Mouse (Mus musculus) G1E (cell line): ENCODE measurements around the gene Atf3.

ENCODE experiments used
- CTCF ChIP-seq: IDR thresholded peaks from 2 replicates; pipeline ENCODE4 v1.5.1; 2012; ENCODE audit warnings: low read depth, low read length, inconsistent platforms, mixed read lengths
- GATA1 ChIP-seq: IDR thresholded peaks from 2 replicates; pipeline ENCODE4 v1.6.1; 2012; ENCODE audit warnings: borderline replicate concordance, low read length, inconsistent platforms, mixed read lengths
- GATA2 ChIP-seq: IDR thresholded peaks from 2 replicates; pipeline ENCODE4 v1.6.1; 2012; ENCODE audit warnings: low read depth, low read length, inconsistent platforms, borderline replicate concordance
- POLR2AphosphoS5 ChIP-seq: IDR thresholded peaks from 2 replicates; pipeline ENCODE4 v1.6.1; 2012; ENCODE audit warnings: low read depth, low read length, inconsistent platforms; ENCODE audit not compliant: insufficient replicate concordance
- TAL1 ChIP-seq: conservative IDR thresholded peaks from 2 replicates; pipeline ENCODE4 v1.6.1; 2012; ENCODE audit warnings: low read depth, low read length, inconsistent platforms, mixed read lengths

DNA sequence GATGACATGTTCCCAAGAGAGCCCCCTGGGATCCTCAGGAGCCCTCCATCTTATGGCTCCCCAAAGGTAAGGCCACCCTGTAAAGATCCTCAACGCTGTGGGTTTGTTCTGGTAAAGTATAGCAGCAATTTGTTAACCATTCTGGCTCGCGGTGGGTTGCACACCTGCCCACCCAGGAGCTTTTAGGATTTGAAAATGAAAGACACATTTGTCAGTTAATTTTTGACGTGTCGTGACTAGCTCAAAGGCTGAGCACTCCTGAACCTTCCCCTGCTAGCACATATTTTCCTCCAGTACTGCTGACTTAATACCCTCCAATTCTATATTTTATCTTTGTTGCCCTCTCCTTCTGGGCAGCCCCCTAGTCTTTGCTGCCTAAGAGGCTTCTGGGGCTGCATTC is 49.3 kb upstream of the Atf3 start:
- TF ChIP-seq CTCF, result no peak
- TF ChIP-seq GATA1, result no peak
- no peak for TF ChIP-seq POLR2AphosphoS5
- TF ChIP-seq TAL1, result no peak
- TF ChIP-seq GATA2, result no peak
